Mouse (Mus musculus): ENCODE measurements around the gene Gm45902. TPM values are rescaled to one million over a fixed set of nuclear protein-coding genes. Genes with fewer than 3 reads are reported as not detected.

Gm45902 gene
- total RNA-seq, 2 experiments from 2014 or later = 3.1 to 4.0 TPM

Other genes with a start within 250 kb of the Gm45902 start
- 10 to 100 TPM; 15.4 to 16.7 TPM for gene Nmt2, start 228.6 kb downstream of the Gm45902 start, total RNA-seq (2021)
- gene Rpp38, start 180.1 kb downstream of the Gm45902 start, total RNA-seq (2021) = 1 to 10 TPM; 6.5 to 9.8 TPM
- under 1 TPM; 0.57 to 0.59 TPM for gene Acbd7, start 176.6 kb downstream of the Gm45902 start, total RNA-seq (2021)
- gene Olah, start 115.6 kb downstream of the Gm45902 start, total RNA-seq (2021) = not detected
- not detected for gene Meig1, start 90.1 kb downstream of the Gm45902 start, total RNA-seq (2021)
- gene Dclre1c, start 88.7 kb downstream of the Gm45902 start, total RNA-seq (2021) = 1 to 10 TPM; 4.5 to 6.1 TPM
- gene Suv39h2, start 37.8 kb downstream of the Gm45902 start, total RNA-seq (2021) = 1 to 10 TPM; 2.1 to 2.3 TPM
- 10 to 100 TPM; 30.3 to 37.1 TPM for gene Hspa14, start within 50 bp of the Gm45902 start, total RNA-seq (2021)
- gene Cdnf, start 240 bp upstream of the Gm45902 start, total RNA-seq (2021) = 1 to 10 TPM; 4.8 to 7.8 TPM
- gene Fam107b, start 57.7 kb upstream of the Gm45902 start, total RNA-seq (2021) = 10 to 100 TPM; 14.4 to 24.7 TPM